Mouse (Mus musculus) embryonic facial prominence, embryonic 15.5 days (tissue): ENCODE results near the gene Aig1. TPM values are rescaled to one million over a fixed set of nuclear protein-coding genes. Genes with fewer than 3 reads are reported as not detected.

ENCODE experiments used
- ATAC-seq: fragments of 200-750 bp; cut with Nextera tagmentation; 2 replicates; pipeline ENCODE4 v1.8.0; 2017; ENCODE audit warnings: low read depth, moderate TSS enrichment; ENCODE audit not compliant: insufficient number of reproducible peaks, low FRiP score, low TSS enrichment
- H3K27ac ChIP-seq: fragments of 300-500 bp; sonication (generic); replicated peaks from 2 replicates; pipeline ENCODE4 v1.5.1; 2015; ENCODE audit warnings: mild to moderate bottlenecking, inconsistent platforms
- H3K27me3 ChIP-seq: fragments of 300-500 bp; sonication (generic); 2 replicates; pipeline ENCODE4 v1.6.1; 2015; ENCODE audit warnings: inconsistent platforms
- H3K36me3 ChIP-seq: fragments of 300-500 bp; sonication (generic); 2 replicates; pipeline ENCODE4 v1.6.1; 2015; ENCODE audit warnings: mild to moderate bottlenecking, inconsistent platforms
- H3K4me1 ChIP-seq: fragments of 300-500 bp; sonication (generic); 2 replicates; pipeline ENCODE4 v1.6.1; 2015; ENCODE audit warnings: inconsistent platforms
- H3K4me2 ChIP-seq: fragments of 300-500 bp; sonication (generic); replicated peaks from 2 replicates; pipeline ENCODE4 v1.6.1; 2015; ENCODE audit warnings: mild to moderate bottlenecking, inconsistent platforms
- H3K4me3 ChIP-seq: fragments of 300-500 bp; sonication (generic); replicated peaks from 2 replicates; pipeline ENCODE4 v1.5.1; 2015; ENCODE audit warnings: mild to moderate bottlenecking, inconsistent platforms
- H3K9ac ChIP-seq: fragments of 300-500 bp; sonication (generic); 2 replicates; pipeline ENCODE4 v1.6.1; 2015; ENCODE audit warnings: inconsistent platforms
- H3K9me3 ChIP-seq: fragments of 300-500 bp; sonication (generic); replicated peaks from 2 replicates; pipeline ENCODE4 v1.6.1; 2016; ENCODE audit warnings: inconsistent platforms
- WGBS: fragments of 180-500 bp; shearing (Covaris S2); methylation state at CpG from one replicate; pipeline ENCODE4 v1.1.7; 2015; 5-methylcytosine and 5-hydroxymethylcytosine counted together
- polyA plus RNA-seq: library from polyadenylated mRNA; unstranded; fragments of >200 nt; fragmentation: Nextera tagmentation; extraction: Ambion mirVana; gene quantifications from 2 replicates; pipeline ENCODE4 v1.2.1, GENCODE M21; 2015

Gene Aig1
- polyA plus RNA-seq, 1 experiment from 2014 or later, result 40.7 TPM

DNA sequence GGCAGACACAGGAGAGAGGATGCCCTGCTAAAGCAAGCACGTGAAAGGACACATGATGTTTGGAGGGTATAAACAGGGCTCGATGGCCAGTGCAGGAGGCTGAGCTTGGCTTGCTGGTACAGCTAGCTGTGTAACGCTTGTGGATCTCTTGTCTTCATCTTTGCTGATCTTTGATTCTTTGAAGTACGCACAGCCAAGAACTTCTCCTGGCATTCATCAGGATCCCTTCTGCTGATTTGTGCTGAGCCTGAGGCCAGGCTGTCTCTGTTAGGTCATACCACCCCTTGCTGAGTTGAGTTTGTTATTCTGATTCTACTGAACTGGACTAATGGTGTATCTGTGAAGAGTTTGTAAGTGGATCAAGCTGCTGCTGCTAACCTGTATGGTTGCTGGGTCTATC, 175.5 kb downstream of the Aig1 start:
- WGBS, result 83% methylated on average over 4 of the region's 4 CpGs
- peaks cover 18% of the 10 kb centered on the region for H3K4me1 ChIP-seq

DNA sequence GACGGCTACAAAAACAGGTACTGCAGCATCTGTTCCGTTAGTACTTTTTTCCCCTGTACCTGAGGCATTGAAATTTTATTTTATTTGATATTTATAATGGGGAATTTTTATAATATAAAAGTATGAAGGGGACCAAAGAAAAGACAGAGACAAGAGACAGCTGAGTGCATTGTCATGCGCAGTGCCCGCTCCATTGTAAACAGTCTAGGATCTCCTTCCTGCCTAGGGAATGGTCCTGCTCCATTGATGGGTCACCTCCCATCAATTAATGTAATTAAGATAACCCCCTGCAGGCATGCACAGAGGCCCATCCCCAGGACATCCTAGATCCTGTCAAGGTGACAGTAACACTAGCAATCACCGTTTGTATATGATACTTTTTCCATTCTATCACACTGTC, 178.0 kb downstream of the Aig1 start:
- no peaks in the 10 kb centered on the region for H3K27me3 ChIP-seq
- H3K9ac ChIP-seq, result no peak overlapping the region
- H3K27ac ChIP-seq, result no peak overlapping the region
- no peak overlapping the region for H3K4me3 ChIP-seq
- no peaks in the 10 kb centered on the region for H3K9me3 ChIP-seq
- ATAC-seq, result no peak
- WGBS, result 77% methylated on average over 5 of the region's 5 CpGs
- H3K36me3 ChIP-seq, result no peaks in the 10 kb centered on the region
- H3K4me1 ChIP-seq, result peaks cover 22% of the 10 kb centered on the region
- H3K4me2 ChIP-seq, result no peak overlapping the region

More for the DNA sequence above, 175.5 kb downstream of the Aig1 start:
- H3K9me3 ChIP-seq, result no peaks in the 10 kb centered on the region
- H3K9ac ChIP-seq, result no peak overlapping the region
- no peak overlapping the region for H3K27ac ChIP-seq
- H3K27me3 ChIP-seq, result no peaks in the 10 kb centered on the region
- no peak overlapping the region for H3K4me2 ChIP-seq
- H3K36me3 ChIP-seq, result no peaks in the 10 kb centered on the region
- H3K4me3 ChIP-seq, result no peak overlapping the region
- no peak for ATAC-seq

- Histone ChIP-seq H3K9ac (no peak overlapping the region), H3K4me2 (no peak overlapping the region), H3K9me3 (no peaks in the 10 kb centered on the region), H3K27ac (0 out of 2 replicates have a peak overlapping the region, but pooled peaks have one; percentile 28), H3K27me3 (no peaks in the 10 kb centered on the region), H3K4me1 (peaks cover 22% of the 10 kb centered on the region), H3K4me3 (no peak overlapping the region), H3K36me3 (no peaks in the 10 kb centered on the region)
- WGBS, result 50% methylated on average over 10 of the region's 10 CpGs
- ATAC-seq, result no peak
Measured at GRCm38 (mm10) chr10:13689841-13690590, 178.8 kb downstream of the Aig1 start.

GRCm38 (mm10) chr10:13688386-13689120, 180.2 kb downstream of the Aig1 start:
- peaks cover 22% of the 10 kb centered on the region for H3K4me1 ChIP-seq
- no peaks in the 10 kb centered on the region for H3K9me3 ChIP-seq
- ATAC-seq, result peak; percentile 48
- 35% methylated on average over 15 of the region's 15 CpGs for WGBS
- H3K27ac ChIP-seq, result peak overlapping the region; percentile 58
- H3K4me2 ChIP-seq, result 0 out of 2 replicates have a peak overlapping the region, but pooled peaks have one; percentile 17
- H3K27me3 ChIP-seq, result no peaks in the 10 kb centered on the region
- H3K36me3 ChIP-seq, result no peaks in the 10 kb centered on the region
- no peak overlapping the region for H3K9ac ChIP-seq
- no peak overlapping the region for H3K4me3 ChIP-seq

DNA sequence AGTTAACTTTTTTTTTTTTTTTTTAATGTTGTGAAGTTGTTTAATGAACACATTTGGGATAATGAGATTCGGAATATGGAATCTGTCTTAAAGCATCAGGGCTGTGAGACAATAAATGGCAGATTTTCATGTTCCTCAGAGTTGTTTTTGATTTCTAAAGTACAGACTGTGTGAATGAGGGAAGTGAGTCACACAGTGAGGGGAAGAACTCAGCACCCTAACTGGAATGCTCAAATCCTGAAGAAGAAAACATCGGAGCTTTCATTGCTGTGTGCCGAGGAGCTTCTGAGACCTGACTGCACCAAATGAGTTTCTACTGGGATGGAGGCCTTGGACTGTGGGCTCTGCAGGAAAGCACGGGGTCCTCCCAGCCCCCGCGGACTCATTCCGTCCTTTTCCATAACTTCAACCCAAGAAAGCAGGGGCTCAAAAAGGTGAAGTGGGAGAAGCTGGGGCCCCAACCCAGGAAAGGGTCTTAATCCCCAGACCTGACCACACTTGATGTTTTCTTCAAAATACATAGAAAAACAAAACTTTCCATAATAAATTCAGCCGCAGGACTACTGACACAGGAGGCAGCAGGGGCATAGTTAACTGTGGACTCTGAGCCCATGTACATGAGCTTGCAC, 181.5 kb downstream of the Aig1 start:
- Histone ChIP-seq H3K4me1 (peaks cover 22% of the 10 kb centered on the region), H3K9me3 (no peaks in the 10 kb centered on the region), H3K27ac (no peak overlapping the region), H3K9ac (no peak overlapping the region), H3K27me3 (no peaks in the 10 kb centered on the region), H3K4me3 (no peak overlapping the region), H3K4me2 (no peak overlapping the region), H3K36me3 (no peaks in the 10 kb centered on the region)
- ATAC-seq, result no peak
- 91% methylated on average over 8 of the region's 8 CpGs for WGBS

DNA sequence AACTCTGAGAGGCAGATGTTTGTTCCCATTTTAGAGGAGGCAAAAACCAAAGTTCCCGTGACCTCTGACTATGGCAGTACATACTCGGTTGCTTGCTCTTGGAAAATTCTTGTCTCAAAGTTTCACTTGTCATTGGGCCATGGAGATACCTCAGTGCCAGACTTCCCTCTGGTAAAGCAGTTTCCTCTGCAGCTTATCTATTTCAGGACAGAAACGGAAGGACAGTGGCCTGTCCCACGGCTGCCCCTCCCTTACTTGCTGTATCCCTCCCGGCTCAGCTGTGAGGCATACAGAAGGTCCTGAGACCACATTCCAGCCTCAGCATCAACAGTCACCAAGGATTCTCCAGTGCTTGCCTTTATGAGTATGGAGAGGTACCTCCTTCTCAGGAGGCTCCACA, 182.7 kb downstream of the Aig1 start:
- Histone ChIP-seq H3K4me1 (peaks cover 22% of the 10 kb centered on the region), H3K9ac (no peak overlapping the region), H3K9me3 (no peaks in the 10 kb centered on the region), H3K4me2 (no peak overlapping the region), H3K36me3 (no peaks in the 10 kb centered on the region), H3K27me3 (no peaks in the 10 kb centered on the region), H3K27ac (no peak overlapping the region), H3K4me3 (no peak overlapping the region)
- WGBS, result 80% methylated on average over 5 of the region's 5 CpGs
- ATAC-seq, result no peak

DNA sequence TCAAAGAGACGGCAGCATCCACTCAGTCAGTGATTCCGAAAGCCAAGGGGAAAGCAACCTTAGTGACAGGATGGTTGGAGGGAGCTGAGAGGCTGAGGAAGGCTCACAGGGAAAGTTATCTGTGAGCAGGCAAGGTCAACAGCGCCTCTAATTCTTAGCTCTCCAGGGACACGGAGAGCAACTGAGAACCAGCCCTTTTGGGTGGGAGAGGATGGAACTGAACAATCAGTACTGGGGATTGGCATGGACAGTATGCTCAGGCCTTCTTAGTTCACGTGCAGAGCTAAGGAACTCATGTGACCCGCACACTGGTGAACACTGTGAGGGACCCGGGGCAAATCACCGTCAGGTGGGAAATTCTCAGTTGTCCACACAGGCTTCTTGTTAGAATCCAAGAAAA, 183.4 kb downstream of the Aig1 start:
- peaks cover 21% of the 10 kb centered on the region for H3K4me1 ChIP-seq
- H3K27ac ChIP-seq, result no peak overlapping the region
- H3K9me3 ChIP-seq, result no peaks in the 10 kb centered on the region
- WGBS, result 81% methylated on average over 8 of the region's 8 CpGs
- no peak overlapping the region for H3K4me3 ChIP-seq
- no peaks in the 10 kb centered on the region for H3K27me3 ChIP-seq
- H3K36me3 ChIP-seq, result no peaks in the 10 kb centered on the region
- H3K9ac ChIP-seq, result no peak overlapping the region
- no peak for ATAC-seq
- H3K4me2 ChIP-seq, result no peak overlapping the region

GRCm38 (mm10) chr10:13684452-13684851, 184.3 kb downstream of the Aig1 start:
- H3K9ac ChIP-seq, result no peak overlapping the region
- no peaks in the 10 kb centered on the region for H3K36me3 ChIP-seq
- no peak for ATAC-seq
- peaks cover 14% of the 10 kb centered on the region for H3K4me1 ChIP-seq
- no peak overlapping the region for H3K4me2 ChIP-seq
- H3K4me3 ChIP-seq, result no peak overlapping the region
- H3K9me3 ChIP-seq, result no peaks in the 10 kb centered on the region
- H3K27ac ChIP-seq, result no peak overlapping the region
- no peaks in the 10 kb centered on the region for H3K27me3 ChIP-seq

GRCm38 (mm10) chr10:13682565-13682964, 186.2 kb downstream of the Aig1 start:
- H3K4me2 ChIP-seq, result no peak overlapping the region
- H3K4me3 ChIP-seq, result no peak overlapping the region
- H3K9me3 ChIP-seq, result no peaks in the 10 kb centered on the region
- no peaks in the 10 kb centered on the region for H3K36me3 ChIP-seq
- no peak overlapping the region for H3K27ac ChIP-seq
- H3K9ac ChIP-seq, result no peak overlapping the region
- H3K27me3 ChIP-seq, result no peaks in the 10 kb centered on the region
- no peaks in the 10 kb centered on the region for H3K4me1 ChIP-seq
- 57% methylated on average over 3 of the region's 3 CpGs for whole genome bisulfite sequencing
- no peak for ATAC-seq

DNA sequence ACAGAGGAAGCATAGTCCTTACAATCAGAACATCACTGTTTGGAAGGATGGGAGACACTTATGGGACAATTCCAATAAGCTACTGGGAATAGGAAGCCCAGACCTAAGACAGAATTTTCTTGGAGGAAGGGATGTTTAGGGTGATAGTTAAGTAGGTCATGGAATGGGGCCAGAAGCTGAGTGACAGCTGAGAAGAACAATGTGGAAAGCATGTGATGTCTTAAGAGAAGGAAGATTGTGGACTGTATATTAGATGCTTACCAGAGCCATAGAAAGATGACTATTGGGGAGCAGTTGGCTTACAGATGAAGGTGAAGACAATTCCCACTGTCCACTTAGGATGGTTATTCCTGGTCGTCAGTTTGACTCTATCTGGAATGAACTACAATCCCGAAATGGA, 191.3 kb downstream of the Aig1 start:
- no peak for ATAC-seq
- Histone ChIP-seq H3K4me2 (no peak overlapping the region), H3K27ac (no peak overlapping the region), H3K4me1 (no peaks in the 10 kb centered on the region), H3K9ac (no peak overlapping the region), H3K9me3 (no peaks in the 10 kb centered on the region), H3K4me3 (no peak overlapping the region), H3K36me3 (no peaks in the 10 kb centered on the region), H3K27me3 (no peaks in the 10 kb centered on the region)
- 89% methylated on average over 2 of the region's 2 CpGs for WGBS

- no peak overlapping the region for H3K4me3 ChIP-seq
- H3K4me2 ChIP-seq, result no peak overlapping the region
- H3K27ac ChIP-seq, result no peak overlapping the region
- no peaks in the 10 kb centered on the region for H3K4me1 ChIP-seq
- no peak for ATAC-seq
- WGBS, result 82% methylated on average over 3 of the region's 3 CpGs
- H3K9me3 ChIP-seq, result no peaks in the 10 kb centered on the region
- no peaks in the 10 kb centered on the region for H3K27me3 ChIP-seq
- no peak overlapping the region for H3K9ac ChIP-seq
- no peaks in the 10 kb centered on the region for H3K36me3 ChIP-seq
Measured at GRCm38 (mm10) chr10:13675033-13675379, 193.8 kb downstream of the Aig1 start.
